Mouse (Mus musculus) induced T-regulatory cell, adult 2 months (primary cell): ENCODE data around the gene Mfsd9.

Experiments used
- DNase-seq: peaks from one replicate; pipeline ENCODE4 v3.0.0-alpha.2; 2012; ENCODE audit warnings: low read depth

Gene Mfsd9

DNA sequence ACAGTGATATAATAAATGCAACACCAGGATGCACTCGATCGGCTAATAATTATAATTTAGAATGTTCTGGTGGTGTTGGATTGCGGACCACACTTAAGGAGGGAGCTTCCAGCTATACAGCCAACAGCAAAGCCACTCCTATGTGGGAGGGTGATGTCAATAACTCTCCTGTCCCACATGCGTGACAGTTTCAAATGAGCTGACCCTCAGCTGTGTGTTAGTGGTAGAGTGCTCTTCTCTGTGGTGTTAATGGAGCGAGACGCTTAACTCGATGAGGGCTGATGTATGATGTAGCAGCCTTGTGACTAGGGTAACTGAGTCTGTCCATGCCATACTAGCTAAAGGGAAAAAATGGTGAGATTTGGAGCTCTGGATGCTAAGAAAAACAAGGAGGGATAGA is 7.0 kb downstream of the Mfsd9 start:
- no peak for DNase-seq

- DNase-seq = no peak
These were observed 13.7 kb downstream of the Mfsd9 start for GRCm38 (mm10) chr1:40776763-40777162.

- no peak for DNase-seq
These were observed 14.4 kb downstream of the Mfsd9 start for GRCm38 (mm10) chr1:40776102-40776501.

DNA sequence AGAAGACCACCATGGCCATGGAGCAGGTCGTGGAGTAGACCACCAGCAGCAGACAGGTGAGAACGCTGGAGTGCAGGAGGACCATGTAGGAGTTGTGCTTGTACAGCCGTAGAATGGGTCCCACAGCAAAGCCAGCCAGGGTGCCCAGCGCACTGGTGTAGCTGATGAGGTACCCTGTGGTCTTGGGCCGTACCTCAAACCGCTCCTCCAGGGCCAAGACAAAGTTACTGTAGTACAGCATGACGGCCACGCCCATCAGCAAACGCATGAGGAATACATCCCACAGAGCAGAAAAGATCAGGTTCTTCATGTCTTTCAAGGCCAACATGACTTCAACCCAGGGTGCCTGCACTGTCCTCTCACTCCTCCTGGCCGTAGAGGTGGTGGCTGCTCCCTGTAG is 16.4 kb downstream of the Mfsd9 start:
- no peak for DNase-seq

GRCm38 (mm10) chr1:40773234-40773633 is 17.3 kb downstream of the Mfsd9 start:
- no peak for DNase-seq

DNA sequence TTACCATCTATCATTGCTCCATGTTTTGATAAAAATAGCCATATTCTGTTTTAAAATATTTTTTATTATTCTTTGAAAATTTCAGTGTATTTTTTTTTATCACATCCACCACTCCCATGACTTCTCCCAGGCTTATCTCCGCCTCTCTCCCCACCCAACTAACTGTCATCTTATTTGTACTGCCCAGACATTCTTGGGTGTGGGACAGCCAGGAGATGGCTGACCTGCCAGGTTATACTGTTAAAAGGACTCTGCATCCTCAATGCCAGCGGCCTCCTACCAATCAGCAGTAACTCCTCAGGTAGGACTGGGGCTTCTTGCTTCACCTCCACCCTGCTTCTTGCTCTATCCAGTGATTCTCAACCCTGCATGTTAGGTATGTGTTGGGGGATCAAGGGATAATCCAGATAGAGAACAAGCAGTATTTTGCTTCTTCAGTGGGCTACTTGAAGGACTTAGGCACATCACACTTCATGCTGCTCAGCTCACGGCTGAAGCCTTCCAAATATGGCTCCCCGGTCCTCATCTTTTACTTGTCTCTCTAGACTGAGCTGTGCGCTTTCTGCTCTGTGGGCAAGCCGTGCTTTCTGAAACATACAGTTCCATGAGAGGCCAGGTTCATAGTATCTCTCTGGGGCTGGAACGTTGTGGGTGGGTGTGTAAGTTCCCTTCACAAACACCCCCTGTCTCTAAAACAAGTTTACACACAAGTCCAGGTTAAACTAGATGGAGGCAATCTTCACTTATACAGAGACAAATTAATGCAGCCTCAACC is 19.1 kb downstream of the Mfsd9 start:
- no peak for DNase-seq

DNA sequence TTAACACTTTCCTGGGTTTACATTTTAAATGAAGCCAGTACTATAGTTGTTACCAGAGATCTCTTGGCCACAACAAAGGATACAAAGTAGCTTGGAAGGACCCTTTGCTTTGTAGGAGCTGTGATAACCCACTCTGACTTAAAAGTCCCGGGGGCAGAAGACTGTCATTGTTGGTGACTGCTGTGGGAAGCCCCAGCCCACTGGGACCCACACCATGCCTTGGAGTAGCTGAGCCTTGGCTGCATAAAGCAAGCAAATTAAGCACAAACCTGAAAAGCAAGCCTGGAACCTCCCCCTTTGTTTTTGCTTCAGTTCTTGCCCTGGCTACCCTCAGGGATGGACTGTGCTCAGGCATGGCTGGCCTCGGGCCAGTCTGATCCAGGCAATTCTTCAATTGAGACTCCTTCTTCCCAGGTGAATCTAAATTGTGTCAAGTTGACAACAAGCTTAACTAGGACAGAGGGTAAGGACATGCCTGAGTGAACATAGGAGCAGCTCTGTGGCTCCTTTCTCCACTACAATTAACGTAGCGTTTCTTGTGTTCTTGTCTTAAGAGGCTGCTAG is 21.1 kb downstream of the Mfsd9 start:
- DNase-seq = no peak

- peak; percentile 50 for DNase-seq
These were observed 21.9 kb downstream of the Mfsd9 start for GRCm38 (mm10) chr1:40768606-40769005.

DNA sequence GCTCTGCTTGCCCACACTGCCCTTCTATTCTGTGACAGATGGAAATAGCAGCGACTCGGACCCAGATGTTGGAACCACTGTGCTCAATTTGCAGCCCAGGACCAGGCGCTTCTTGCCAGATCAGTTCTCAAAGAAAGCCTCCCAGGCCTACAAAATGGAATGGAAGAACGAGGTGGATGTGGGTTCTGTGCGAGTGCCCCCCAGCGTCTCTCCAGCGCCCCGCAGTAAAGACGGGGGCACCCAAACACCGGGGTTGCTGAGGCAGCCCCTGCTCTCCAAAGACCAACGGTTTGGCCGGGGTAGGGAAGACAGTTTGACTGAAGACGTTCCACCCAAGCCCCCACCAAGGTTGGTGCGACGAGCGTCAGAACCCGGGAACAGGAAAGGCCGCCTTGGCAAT is 22.9 kb downstream of the Mfsd9 start:
- DNase-seq = no peak

GRCm38 (mm10) chr1:40765521-40765920 is 25.0 kb downstream of the Mfsd9 start:
- no peak for DNase-seq

DNA sequence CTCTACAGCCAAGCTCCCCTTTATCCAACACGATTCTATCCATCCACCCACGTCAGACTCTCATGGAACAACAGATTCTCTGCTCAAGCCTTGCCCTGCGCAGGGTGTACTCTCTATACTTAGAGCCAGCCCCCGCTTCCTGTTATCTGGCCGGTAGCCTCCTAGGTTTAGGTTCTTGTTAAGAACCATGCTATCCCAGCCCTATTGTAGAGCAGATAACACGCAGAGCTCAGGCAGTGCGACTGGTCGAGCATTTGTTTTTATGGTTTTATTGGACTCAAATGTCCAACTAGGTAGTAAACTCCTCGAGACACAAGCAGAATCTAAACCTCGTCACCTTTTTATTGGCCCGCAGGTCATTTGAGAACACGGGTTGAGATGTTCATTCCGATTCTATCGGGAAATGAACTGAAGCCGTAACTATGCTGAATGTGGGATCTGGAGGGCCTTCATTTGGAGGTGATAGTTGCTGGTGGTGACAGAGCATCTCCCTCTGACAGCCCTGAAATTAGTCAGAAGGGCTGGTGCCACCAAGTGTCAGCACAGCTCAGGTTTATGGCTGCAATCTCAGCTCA is 25.7 kb downstream of the Mfsd9 start:
- no peak for DNase-seq

DNA sequence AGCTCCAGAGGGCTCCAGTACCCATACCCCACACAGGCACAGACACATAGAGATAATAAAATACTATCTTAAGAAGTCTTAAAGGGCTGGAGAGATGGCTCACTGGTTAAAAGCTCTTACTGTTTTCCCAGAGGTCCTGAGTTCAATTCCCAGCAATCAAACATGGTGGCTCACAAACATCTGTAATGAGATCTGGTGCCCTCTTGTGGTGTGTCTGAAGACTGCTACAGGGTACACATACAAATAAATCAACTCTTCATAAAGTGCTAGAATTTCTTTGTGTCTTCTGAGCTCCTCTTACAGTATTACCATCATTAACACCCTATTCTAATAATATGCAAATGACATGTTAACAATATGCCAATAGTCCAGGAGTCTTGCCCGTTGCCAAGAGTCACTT is 26.4 kb downstream of the Mfsd9 start:
- DNase-seq = no peak

DNA sequence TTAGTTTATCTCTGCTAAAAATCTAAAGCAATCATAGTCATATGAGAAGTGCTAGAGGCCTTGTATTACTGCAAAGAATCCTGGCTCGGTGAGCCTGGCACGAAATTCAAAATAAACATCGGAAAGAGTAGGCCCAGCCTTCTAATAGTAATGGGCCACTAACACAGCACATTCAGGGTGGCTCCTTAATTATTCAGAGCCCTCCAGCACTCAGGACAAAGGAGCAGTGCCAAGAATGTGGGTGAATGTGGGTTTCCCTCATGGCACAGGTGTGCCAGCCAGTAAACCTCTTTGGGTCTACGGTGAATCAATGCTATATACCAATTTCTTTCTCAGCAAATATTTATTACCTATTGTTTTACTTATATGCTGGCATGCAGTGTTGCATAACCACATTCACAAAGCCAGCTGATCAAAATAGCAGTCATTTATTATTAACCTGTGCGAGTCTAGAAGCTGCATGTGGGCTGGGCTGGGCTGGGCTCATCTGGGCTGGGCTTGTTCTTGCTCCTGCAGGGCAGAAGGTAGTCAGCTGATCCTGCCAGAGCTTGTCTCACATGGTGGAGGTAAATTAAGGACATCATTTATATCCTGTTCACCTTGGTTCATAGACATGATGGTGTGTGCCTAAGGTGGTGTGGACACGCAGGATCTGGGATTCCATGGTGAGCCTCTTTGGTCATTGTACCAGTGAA is 30.6 kb downstream of the Mfsd9 start:
- DNase-seq = no peak

GRCm38 (mm10) chr1:40746089-40746488 is 44.4 kb downstream of the Mfsd9 start:
- DNase-seq = no peak

- no peak for DNase-seq
These were observed 49.7 kb downstream of the Mfsd9 start for GRCm38 (mm10) chr1:40740739-40741138.

DNA sequence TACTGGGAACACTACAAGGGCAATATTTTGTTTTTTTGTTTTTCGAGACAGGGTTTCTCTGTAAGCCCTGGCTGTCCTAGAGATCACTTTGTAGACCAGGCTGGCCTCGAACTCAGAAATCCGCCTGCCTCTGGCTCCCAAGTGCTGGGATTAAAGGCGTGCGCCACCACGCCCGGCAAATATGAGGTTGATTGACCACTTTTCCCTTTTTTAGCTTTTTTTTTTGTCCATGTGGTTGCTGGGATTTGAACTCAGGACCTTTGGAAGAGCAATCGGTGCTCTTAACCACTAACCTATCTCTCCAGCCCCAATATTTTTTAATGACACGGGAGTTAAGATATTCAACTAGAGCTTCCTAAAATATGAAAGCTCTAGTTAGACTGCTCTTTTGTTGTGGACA is 52.2 kb downstream of the Mfsd9 start:
- peak; percentile 13 for DNase-seq

GRCm38 (mm10) chr1:40737671-40738070 is 52.8 kb downstream of the Mfsd9 start:
- DNase-seq = no peak

GRCm38 (mm10) chr1:40728636-40729035 is 61.9 kb downstream of the Mfsd9 start:
- no peak for DNase-seq

DNA sequence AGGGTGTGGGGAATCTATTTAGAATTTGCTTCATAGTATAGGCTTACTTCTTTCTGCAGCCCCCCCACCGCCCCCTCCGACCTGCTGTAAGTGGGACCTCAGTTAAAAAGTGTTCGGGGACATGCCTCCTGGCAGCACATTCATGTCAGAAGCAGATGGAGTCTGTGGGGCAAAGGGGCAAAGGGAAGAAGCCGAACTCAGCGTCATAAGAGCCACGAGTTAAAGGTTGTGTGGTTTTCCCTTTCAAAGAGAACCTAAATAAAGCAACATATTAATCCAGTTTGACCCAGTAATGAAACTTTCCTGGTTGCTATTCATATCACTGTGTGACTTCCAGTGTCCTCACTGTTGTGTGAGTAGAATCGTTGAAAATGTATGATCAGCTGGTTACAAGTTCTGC is 63.1 kb downstream of the Mfsd9 start:
- no peak for DNase-seq

DNA sequence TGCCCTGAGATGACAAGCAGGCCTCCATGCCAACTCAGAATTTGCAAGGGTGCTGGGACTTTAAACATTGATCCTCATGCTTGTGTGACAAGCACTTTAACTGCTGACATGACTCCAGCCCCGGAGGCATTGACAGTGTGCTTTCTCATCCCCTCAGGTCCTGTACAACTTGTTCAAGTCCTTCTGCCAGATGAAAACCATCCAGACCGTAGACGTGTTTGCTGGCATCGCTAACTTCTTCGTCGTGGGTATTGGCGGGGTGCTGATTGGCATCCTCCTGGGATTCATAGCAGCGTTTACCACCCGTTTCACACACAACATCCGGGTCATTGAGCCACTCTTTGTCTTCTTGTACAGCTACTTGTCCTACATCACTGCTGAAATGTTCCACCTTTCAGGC is 64.4 kb downstream of the Mfsd9 start:
- DNase-seq = no peak
